Mouse (Mus musculus): ENCODE measurements around the gene Slc48a1.

The Slc48a1 gene

DNA sequence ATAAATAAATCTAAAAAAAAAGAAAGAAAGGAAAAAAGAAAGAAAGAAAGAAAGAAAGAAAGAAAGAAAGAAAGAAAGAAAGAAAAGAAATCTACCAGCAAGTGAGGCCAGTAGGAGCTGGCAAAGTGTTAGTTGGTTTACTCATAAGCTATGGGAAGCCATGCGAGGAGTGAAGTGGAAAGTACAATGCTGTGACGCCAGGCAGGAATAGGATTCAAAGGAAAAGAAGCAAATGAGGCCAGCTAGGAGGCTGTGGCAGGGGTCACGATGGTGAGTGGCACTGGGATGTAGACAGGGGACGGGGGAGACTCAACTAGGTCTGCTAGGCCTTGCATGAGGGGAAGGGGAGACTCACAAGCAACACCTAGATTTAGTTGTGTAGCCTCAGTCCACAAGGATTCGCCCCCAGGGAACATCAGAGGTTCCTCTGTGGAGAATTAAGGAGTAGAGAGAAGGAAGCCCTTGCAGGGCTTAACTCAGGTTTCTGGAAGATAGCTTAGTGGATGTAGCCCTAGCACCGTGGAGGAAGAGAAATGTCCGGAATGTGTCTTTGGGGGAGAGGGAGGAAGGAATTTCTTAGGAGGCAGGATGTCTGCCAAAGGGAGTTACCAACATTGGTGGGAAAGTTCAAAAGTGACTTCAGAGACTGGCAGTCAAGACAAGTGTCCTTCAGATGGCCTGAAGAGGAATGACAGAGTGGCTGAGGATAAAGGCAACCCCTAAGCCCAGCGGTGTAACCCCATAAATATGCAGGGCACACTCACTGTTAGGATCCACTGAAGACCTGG is at the start of gene Slc48a1:
Gene Slc48a1, plus strand, starts transcription at position 210 of the 788 bp plus-strand sequence.
- no peak for DNase-seq (ENCODE audit: low read depth, low spot score)

DNA sequence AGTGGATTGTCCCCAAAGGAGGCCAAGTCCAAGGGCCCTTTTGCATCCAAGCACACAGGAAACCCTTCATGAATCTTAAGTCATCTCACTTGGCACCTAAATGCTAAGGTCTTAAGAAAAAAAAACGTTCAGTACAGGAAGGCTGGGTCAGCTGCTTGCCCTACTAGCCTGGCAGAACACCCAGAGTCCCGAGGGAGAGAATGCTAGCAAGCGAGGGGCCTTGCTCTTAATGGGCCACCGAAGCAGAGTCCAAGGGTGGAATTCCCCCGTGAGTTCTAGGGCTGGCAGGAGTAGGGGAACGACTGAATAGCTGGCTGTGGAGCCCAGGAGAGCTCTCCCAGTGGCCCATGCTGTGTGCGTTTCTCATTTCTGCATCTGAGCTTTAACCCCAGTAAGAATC is 49.5 kb upstream of the Slc48a1 start:
- DNase-seq (ENCODE audit: low read depth, low spot score): no peak

DNA sequence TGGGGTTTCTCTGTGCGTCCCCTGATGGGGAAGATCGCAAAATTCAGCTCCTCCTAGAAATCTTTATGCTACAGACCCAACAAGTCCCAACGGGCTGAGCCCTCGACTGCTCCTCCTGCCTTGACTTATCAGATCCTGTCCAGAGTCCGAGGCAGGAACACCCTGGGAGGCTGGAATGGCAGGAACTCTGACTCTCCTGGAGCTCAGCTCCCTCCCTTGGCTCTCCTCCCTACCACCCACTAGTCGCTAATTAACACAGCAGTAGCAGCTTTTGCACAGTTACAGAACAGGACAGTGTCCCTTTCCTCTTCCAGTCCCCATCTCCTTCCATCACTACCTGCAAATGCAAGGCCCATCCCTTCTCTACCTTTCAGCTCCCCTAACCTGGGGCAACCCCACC is 48.0 kb upstream of the Slc48a1 start:
- no peak for DNase-seq (ENCODE audit: low read depth, low spot score)

DNA sequence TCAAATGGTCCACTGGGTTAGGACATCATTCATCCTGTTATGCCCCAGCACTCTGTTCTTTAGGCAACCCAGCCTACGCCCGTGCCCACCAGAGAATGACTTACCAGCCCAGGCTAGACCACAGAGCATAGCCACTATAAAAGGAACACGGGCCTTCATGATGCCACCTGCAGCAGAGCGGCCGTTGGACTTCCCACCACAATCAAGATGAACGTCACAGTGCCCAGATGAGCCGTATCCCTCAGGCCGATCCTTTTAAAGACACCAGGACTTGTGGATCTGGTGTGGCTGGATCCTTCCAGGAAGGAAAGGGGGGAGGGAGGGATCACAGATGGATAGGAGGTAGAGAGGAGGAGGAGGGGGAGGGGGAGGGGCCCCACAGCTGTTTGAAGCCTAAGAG is 47.2 kb upstream of the Slc48a1 start, which contains the start of gene Endou:
Gene Endou, minus strand, starts transcription at position 229 of the 400 bp plus-strand sequence.
- no peak for DNase-seq (ENCODE audit: low read depth, low spot score)

DNA sequence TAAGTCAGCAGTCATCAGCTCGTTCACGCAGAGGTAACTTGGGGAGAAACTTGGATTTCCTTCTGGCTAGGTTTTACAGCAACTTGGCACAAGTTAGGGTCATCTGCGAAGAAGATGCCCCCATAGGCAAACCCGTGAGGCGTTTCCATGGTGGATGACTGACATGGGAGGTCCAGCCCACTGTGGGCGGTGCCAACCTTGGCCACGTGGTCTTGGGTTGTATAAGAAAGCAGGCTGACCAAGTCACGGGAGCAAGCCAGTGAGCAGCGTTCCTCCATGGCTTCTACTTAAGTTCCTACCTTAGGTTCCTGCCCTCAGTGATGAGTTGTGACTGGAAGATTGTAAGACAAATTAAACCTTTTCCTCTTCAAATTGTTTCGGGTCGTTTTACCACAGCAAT is 46.3 kb upstream of the Slc48a1 start:
- DNase-seq (ENCODE audit: low read depth, low spot score): no peak

DNA sequence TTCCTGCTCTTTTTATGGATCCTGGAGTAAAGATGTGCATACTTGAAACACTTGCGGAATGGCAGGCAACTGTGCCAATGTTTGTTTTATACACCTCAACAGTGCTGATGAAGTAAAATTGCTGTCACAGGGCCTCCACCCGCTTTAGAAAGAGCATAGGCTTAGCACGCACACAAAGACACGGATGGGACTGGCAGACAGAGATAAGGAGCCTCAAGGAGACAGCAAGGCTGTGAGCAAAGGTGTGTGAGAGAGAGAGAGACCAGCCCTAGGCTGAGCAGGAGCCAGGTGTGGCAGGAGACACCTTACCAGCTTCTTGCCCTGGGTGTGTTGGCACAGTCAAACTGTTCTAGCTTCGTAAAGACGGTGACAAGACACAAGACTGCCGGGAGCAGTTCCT is 39.4 kb upstream of the Slc48a1 start:
- DNase-seq (ENCODE audit: low read depth, low spot score): no peak

DNA sequence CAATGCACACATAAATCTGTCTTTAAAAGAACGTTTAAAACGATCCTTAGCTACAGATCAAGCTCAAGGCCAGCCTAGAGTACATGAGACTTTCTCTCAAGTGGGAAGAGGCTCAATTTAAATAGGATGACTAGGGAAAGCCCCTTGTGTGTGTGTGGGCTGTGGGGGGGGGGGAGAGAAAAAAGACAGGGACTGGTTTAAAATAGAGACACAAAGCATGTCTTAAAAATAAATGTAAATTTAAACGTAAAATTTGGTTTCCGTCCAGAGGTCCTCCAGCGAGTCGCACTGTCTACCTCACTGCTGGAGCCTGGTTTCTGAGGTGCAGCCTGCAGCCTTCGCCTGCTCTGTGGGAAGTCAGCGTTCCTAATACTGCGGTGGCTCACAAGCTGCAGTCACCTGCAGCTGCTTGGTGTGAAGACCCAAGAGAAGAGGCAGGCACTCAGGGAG is 38.0 kb upstream of the Slc48a1 start:
- DNase-seq (ENCODE audit: low read depth, low spot score): no peak

DNA sequence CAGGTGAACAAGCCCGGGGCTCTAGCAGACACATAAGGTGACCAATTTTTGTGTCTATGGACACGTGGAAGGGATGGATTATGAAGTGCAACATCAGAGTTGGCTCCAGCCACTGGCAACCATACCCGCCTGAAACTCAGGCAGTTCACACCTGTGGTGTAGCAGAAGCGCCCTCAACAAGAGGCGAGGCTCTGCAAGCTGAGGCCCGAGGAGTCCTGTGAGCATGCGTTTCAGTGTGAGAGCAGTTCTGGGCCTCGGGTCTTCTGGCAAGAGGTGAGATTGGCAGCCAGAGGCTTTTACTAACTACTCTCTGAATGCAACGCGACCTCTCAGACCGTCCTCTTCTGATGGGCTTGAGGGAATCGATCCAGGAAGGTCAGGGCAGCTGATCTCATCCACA is 36.7 kb upstream of the Slc48a1 start:
- no peak for DNase-seq (ENCODE audit: low read depth, low spot score)

DNA sequence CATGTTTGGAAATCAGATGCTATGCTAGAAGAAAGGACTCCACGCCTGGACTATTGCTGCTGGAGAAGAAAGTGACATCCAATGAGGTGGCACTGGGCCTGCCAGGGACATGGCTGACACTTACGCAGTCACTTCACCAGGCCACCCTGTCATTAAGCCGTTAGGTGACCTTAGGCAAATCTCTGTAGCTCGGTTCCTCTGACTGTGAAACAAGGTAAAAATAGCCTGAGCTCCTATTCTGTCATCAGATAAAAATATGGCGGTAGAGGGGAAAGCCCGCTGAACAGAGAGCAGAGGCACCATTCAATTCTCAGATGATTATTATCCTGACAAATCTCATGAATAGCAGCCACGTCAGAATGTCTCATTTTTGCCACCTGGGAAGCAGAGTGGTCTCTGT is 36.2 kb upstream of the Slc48a1 start:
- no peak for DNase-seq (ENCODE audit: low read depth, low spot score)

DNA sequence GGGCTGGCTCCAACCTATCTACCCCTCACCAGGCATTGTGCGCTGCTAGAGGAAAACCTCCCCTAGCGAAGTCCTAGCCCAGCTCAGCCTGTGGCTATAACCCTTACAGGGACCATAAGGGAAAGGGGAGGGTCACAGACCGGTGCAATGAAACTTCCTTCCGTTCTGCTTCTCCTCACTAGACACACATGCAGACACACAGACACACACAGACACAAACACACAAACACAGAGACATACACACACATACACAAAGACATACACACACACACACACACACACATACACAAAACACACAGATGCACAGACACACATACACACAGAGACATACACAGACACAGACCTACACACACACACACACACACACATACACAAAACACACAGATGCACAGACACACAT is 35.7 kb upstream of the Slc48a1 start:
- no peak for DNase-seq (ENCODE audit: low read depth, low spot score)

DNA sequence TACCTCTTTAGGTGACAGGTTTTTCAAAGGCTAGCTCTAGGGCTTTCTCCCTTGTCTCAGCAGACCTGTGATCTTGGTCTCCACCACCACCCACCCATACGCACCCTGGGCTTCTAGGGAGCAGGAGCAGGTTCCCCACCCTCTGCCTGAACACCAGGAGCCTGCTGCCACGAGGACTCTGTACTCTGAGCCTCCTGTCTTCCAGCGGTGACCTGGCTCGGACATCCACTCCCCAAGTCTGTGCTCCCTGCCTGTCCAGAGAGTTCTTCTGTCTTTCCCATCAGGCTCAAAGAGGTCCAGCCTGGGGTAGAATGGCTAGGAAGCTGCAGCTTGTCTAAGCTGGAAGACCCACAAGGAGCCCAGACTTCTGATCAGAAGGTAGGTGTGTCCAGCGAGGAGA is 35.1 kb upstream of the Slc48a1 start:
- DNase-seq (ENCODE audit: low read depth, low spot score): no peak

DNA sequence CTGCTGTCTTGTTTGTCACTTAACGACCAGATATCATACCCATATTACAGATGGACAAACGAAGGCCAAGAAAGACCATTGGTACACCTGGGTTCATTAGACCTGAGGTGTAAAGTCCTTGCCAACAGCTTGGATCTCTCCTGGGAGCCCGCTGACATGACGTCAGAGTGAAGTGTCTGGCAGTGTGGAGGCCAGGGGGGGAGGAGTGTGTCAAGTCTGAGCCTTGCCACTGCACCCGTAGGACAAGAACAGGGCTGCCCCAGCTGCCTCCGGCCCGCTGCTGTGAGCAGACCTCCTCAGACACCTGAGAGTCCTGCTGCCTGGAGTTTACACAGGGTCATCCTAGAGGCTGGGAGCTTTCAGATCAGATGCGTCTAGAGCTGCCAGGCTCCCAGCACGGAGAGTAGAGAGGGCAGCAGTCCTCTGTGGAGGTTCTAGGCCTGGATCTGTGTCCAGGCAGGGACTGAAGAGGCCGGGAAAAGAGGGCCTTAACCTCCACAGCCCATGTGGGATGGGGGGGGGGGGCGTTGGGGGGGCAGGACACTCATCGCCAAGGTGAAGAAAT is 34.3 kb upstream of the Slc48a1 start:
- DNase-seq (ENCODE audit: low read depth, low spot score): no peak

DNA sequence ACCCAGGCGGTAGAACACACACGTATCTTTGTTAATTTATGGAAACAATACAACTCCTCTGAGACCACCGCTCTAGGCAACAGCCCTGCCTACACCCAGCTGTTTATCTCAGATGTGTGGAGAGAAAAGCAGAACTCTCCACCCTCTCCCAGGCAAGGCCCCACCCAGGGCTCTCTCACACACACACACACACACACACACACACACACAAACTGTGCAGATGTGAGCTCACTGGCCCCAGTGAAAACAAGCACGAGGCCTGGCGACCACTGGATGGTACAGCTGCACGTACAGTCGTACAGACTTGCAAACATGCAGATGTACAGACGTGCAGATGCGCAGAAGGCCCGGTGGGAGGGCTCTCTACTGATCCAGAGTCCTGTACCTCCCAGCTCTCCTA is 33.4 kb upstream of the Slc48a1 start:
- no peak for DNase-seq (ENCODE audit: low read depth, low spot score)

DNA sequence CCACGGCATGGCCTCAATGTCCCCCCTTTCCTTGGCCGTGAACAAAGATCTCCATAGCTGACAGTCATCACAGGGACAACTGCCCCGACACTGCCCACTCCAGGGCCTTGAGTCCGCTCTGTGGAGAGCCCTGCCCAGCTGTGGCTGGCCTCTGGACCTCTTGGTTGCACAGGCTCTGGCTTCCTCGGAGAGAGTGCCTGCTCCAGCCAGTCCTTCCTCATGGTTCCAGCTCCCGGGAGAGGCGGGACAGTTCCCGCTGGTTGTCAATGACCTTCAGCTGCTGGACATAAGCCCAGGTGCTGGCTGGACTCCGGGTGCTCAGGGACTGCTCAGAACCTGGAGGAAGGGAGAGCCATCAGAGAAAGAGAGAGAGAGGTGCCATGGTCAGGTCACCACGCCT is 33.0 kb upstream of the Slc48a1 start:
- no peak for DNase-seq (ENCODE audit: low read depth, low spot score)

DNA sequence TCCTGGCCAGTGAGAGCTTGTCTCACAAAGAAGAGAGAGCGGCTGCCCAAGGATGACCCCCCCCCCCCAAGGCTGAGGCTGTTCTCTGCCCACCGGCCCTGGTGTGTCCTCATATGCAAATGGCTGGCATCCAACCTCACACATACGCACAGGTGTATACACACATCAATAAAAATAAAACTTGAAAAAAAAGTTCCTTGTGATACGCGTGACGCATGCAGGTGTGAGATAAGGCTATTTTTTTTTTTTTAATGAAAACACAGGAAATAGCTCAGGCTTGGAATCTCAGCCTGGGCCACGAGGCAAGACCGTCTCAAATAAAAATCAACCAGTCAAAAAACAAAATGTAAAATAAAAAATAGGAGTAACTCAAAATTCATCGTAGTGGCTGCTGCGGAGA is 32.0 kb upstream of the Slc48a1 start:
- no peak for DNase-seq (ENCODE audit: low read depth, low spot score)

DNA sequence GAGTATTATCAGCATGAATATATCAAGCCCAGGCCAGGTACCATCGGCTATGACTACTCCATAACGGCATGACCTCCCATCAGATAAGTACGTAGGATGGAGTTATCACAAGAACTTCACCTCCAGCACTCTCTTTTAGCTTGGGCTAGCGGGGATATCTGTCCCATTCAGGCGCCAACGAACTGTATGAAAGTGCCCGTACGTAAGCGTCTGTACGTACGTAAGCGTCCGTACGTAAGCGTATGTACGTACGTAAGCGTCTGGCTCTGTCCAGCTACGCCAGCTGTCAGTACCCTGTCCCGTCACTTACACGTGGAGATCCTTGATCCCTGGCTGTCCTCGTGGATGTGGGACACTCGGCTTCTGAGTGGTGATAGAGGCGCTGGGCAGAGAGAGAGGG is 31.6 kb upstream of the Slc48a1 start:
- no peak for DNase-seq (ENCODE audit: low read depth, low spot score)

DNA sequence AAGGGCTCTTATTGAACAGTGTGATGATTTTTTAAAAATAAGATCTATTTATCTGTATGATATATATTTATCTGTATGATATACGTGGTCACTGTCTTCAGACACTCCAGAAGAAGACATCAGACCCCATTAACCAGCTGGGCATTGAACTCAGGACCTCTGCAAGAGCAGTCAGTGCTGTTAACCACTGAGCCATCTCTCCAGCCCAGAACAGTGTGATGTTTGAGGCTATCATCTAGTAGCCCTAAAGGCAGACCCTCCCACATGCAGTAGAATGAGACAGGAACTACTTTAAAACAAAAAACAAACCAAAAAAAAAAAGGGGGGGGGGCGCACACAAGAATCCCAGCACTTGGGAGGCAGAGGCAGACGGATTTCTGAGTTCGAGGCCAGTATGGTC is 30.8 kb upstream of the Slc48a1 start:
- DNase-seq (ENCODE audit: low read depth, low spot score): no peak

DNA sequence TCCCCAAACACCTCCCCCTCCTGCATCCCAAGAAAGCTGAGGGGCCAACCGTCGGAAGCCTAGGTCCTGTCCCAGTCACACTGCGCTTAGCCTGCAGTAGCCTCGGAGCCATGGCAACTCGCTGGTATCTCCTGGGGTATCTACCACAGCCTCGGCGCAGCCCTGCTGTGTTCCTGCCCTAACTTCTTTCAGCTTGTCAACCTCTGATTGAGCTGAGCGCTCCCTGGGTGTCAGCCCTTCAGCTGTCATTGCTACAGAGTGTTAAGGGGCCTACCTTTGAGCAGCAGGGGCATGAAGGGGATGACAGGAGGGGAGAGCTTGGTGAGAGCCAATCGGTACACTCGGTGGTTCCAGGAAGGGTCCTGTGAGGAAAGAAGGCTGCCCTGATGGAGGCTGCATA is 30.0 kb upstream of the Slc48a1 start:
- no peak for DNase-seq (ENCODE audit: low read depth, low spot score)

DNA sequence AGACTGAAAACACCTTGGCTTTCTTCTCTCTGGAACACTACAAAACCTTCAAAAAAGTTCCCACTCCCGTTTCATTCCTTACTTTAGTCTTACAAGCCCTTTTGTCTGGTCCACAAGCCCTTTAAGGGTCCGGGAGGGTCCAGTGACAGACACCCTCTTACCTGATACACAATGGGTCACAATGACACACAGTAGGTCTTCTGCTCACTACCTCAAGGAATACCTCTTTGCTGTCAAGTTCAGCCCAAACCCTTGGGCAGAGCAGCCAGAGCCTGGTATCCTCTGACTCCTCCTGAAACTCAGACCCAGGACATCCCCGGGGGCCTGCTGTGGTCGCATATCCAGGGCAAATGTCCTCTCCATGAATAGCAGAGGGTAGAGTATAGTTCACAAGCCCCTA is 29.4 kb upstream of the Slc48a1 start:
- no peak for DNase-seq (ENCODE audit: low read depth, low spot score)

DNA sequence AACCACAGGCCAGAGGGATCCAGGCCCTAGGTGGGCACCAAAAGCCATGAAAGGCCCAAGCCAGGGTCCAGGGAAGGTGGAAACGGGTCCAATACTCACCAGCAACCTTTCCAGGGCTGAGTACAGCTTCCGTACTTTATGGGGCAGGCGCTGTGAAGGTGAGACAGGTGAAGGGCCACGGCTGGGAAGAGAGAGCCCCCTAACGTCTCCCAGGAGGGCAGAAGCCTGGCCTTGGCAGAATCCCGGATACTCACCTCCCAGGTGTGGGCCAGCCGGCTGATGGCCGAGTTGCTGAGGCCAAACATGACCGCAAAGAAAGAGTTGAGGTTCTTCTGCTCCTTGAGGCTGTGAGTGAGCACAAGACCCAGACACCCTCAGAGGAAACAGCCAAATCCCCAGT is 28.9 kb upstream of the Slc48a1 start:
- DNase-seq (ENCODE audit: low read depth, low spot score): no peak

DNA sequence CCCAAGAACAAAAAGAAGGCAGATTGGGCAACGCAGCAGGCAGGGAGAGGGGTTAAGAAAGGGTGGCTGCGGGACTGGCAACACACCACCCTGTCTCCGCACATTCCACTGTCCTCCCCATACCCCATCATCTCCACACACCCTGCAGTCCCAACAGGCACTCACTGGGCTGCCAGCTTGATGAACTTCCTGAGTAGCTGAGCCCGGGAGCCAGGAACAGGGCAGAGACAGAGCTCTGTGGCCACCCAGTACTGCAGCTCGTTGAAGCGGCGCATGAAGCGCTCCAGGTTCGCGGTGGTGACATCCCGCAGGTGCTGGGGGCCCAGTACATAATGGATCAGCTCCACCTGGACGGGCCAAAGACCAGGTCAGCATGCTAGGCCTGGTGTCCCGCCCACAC is 28.5 kb upstream of the Slc48a1 start:
- no peak for DNase-seq (ENCODE audit: low read depth, low spot score)

DNA sequence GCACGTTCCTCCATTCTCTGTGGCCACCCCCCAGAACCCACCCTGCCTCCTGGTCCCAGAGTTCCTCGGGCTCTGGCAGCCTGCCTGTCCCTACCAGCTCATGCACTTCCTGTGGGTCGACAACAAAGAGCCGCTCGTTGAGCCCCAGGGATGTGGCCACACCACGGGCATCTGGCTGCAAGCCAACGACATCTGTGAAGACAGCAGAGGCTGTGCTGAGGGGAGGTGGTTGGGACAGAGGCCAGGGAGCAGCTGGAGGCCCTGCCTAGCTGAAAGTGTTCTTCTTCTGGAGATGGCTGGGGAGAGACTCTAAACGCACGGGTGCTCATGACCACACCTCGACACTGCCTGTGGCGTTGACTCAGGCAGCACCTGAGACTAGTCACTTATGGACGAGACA is 27.6 kb upstream of the Slc48a1 start:
- DNase-seq (ENCODE audit: low read depth, low spot score): no peak

DNA sequence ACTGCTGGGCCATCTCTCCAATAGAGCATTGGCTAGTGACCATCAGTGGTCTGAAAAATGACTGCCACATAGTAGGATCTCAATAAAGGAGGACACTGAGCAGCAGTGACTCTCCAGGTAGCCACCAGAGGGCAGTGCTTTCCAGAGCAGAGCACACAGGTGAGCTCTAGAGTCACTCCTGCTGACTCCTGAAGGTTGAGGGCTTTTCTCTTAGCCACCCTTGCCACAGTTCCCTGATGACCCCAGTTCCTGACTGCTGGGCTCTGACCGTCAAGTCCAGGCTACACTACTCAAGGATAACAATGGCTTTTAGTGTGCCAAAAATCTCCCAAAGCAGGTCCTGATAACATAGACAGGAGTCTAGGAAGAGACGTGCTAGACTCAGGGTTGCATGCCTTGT is 26.6 kb upstream of the Slc48a1 start:
- no peak for DNase-seq (ENCODE audit: low read depth, low spot score)

DNA sequence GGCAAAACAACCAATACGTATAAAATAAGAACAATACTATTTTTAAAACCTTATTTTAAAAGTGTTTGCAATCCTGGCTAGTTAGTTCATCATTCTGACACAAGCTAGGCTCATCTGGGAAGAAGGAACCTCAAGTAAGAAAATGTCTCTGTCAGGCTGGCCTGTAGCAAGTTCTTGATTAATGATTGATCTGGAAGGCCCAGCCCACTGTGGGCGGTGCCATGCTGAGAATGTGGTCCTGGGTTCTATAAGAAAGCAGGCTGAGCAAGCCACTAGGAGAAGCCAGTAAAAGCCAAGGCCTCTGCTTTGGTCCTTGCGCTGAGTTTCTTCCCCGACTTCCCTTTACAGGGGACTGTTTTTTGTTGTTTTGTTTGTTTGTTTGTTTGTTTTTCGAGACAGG is 25.8 kb upstream of the Slc48a1 start:
- DNase-seq (ENCODE audit: low read depth, low spot score): no peak
